Mouse (Mus musculus): ENCODE data around the gene Mthfr. TPM values are rescaled to one million over a fixed set of nuclear protein-coding genes. Genes with fewer than 3 reads are reported as not detected.

The Mthfr gene
- total RNA-seq, 2 experiments from 2014 or later: 25.6 to 26.4 TPM

DNA sequence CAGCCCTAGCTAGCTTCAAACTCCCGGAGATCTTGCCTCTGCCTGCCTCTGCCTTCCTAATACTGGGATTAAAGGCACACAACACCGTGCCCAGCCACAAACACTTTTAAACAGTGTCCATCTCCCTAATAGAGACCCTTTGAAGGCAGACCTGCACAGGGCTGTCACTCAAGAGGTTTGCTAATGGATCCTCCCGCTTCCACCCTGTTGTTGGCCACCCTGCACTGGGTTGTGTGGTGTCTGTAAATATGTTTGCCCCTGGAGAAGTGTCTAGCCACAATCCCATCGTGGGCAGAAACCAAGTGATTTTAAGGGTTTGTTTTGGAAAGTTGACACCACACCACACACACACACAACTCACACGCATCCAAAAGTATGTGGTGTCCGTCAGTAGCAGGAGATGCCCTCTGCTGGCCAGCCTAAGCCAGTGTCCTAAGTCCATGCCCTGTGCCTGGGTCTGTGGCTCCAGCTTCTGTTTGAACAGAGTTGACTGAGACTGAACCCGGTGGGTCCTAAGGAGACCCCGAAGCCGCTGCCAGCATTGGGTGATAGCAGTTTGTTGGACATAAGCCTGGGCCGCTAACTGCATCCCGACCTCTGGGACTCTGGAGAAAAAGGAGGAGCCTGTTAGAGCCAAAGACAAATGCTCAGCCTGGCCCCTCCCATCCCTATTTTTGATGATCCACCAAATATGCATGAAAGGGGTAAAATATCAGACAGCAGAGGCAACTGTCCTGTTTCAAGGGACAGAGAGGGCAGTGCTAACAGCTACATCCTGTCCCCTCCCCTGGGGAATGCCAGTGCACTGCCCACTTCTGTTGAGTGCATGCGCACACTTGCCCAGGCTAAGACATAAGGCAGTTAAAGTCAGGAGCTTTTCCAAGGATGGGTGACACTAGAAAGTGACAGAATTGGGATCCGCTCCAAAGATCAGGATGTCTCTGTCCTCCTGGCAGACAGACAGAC lies 21.5 kb downstream of the Mthfr start:
- DNase-seq (ENCODE audit: low spot score in 2 of 2): no peak

GRCm38 (mm10) chr4:148061086-148061480 lies 22.2 kb downstream of the Mthfr start:
- DNase-seq (ENCODE audit: low spot score in 2 of 2): no peak

DNA sequence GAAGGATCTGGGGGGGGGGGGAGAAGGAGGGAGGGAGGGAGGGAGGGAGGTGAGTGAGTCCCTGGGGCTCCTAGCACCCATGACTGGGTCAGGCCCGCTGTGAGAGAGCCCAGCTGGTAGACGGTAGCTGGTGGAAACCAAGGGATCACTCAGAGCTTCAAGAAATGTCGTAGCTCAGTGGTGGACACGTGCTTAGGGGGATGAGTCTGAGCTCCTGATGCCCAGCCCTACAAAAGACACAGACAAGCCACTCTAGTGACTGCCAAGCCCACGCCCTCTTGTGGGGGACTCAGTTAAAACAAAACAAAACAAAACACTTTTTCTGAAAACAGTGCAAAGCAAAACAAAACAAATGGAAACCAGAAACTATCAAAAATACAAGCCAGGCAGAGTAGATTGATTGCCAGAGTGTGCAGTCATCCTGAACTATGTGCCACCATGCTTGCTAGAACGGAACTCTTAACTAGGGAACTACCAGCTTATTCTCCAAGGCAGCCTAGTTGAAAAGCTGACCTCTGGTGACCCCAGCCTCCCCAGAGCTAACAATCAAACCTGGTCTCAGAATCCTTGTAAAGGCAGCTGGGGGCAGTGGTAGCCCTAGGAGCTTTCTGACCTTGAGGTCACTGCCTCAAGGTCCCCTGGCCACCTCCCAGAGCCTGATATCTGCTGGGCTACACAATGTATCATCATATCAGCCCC lies 27.0 kb downstream of the Mthfr start:
- no peak for DNase-seq (ENCODE audit: low spot score in 2 of 2)

DNA sequence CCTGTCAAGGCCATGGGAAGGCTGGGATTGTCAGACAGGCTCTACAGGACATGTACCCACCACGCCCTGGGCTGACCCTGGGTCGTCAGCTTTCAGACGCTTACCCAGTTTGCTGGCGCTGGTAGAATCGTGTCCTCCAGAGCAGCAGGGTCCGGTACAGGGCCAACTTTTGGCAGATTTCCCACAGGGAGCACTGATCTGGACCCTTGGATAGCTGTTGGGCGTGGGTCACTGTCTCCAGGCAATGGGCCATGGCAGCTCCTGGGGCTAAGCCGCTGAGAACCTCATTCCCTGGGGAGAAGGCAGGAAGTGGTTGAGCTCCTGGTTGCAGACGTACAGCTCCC lies 27.5 kb downstream of the Mthfr start:
- no peak for DNase-seq (ENCODE audit: low spot score in 2 of 2)

DNA sequence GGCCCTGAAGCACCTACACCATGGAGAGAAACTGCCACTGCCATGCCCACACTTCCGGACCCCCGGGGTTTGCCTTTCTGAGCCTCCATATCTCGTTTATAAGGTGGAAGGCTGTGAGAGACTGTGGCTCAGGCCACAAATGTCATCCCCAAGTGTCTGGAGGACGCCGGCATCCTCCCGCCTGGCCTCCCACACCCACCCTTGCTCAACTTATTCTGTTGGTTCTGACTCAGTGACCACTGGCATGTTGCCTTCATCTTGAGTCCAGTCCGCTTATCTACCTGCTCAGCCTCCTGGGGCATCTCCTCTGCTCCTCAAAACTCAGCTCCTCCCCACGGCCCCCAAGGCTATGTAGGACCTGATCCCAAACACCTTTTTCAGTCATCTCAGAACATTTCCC lies 28.5 kb downstream of the Mthfr start:
- no peak for DNase-seq (ENCODE audit: low spot score in 2 of 2)

DNA sequence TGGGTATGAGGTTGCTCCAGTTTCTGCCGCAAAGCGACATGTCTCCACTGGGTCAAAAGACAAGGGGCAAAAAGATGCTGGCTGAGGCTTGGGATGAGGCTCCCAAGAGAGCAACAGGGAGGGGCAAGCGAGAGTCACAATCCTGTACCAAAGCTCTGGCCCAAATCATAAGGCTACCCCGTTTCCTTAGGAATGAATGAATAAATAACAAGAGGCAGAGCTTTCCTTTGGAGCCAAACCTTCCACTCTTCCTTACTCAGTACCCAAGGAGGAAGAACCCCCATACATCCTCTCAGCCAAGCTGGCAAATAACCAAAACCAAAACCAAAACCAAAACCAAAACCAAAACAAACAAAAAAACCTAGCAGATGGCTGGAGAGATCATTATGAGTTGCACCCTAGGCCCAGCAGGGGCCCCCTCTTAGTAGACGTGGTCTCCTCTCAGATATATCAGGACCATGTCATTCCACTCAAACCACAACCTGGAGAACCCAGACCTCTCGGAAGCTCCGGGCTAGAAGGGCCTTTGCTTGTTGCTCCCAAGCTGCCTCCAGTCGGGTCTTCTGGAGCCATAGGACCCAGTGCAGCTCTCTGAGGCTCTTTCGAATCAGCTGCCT lies 30.8 kb downstream of the Mthfr start:
- no peak for DNase-seq (ENCODE audit: low spot score in 2 of 2)

- no peak for DNase-seq (ENCODE audit: low spot score in 2 of 2)
Observed at GRCm38 (mm10) chr4:148071508-148071907, 32.6 kb downstream of the Mthfr start.

GRCm38 (mm10) chr4:148074521-148075189 lies 35.8 kb downstream of the Mthfr start:
- no peak for DNase-seq (ENCODE audit: low spot score in 2 of 2)

DNA sequence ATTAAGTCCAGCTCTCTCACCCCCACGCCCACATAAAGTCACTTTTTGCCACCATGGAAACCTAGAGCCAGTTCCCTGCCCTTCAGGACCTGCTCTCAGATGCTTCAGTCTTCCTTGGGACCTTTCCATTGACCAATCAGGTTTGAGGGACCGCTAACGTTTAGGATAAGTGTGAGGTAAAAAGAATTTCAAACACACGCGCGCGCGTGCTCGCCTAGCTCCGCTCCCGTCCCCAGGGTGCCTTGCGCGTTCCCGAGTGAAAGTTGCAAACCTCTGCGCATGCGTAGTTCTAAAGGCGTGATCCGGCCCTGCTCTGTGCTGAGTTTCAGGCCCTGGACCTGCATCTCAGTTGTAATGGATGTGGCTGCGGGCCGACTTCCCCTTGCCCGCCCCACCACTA lies 36.4 kb downstream of the Mthfr start:
- DNase-seq (ENCODE audit: low spot score in 2 of 2): peak; percentile 56 to 68

DNA sequence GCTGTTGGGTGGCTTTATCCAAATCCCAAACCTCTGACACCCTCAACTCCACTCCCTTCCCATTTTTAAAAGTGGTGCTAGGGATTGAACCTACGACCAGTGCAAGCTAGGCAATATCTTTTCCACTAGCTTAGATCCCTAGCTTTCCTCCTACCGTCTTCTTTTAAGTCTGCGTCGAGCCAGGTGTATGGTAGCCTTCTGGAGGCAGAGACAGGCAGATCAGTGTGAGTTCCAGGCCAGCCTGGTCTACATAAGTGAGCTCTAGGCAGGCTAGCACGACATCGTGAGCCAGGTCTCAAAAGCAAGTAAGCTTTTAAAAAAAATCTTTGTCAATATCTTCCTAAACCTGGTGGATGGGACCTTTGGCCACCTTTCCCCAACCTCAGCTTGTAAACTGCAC lies 37.0 kb downstream of the Mthfr start:
- DNase-seq (ENCODE audit: low spot score in 2 of 2): no peak

DNA sequence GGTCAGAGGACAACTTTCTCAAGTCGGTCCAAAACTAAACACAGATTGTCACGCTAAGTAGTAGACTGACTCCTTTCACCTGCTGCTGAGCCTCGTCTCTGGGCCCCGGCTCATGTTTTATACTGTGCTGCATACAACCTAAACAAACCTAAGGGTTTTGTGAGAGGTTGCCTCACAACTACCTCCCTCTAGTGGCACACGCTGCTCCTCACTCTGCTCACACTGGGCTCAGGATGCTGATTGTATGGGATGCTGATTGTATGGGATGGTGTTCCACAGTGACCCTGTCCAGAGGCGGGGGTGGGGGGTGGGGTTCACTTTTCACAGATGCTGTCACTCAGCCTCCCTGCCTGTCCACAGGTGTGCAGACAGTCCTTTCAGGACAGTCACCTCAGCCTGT lies 40.3 kb downstream of the Mthfr start:
- DNase-seq (ENCODE audit: low spot score in 2 of 2): no peak

DNA sequence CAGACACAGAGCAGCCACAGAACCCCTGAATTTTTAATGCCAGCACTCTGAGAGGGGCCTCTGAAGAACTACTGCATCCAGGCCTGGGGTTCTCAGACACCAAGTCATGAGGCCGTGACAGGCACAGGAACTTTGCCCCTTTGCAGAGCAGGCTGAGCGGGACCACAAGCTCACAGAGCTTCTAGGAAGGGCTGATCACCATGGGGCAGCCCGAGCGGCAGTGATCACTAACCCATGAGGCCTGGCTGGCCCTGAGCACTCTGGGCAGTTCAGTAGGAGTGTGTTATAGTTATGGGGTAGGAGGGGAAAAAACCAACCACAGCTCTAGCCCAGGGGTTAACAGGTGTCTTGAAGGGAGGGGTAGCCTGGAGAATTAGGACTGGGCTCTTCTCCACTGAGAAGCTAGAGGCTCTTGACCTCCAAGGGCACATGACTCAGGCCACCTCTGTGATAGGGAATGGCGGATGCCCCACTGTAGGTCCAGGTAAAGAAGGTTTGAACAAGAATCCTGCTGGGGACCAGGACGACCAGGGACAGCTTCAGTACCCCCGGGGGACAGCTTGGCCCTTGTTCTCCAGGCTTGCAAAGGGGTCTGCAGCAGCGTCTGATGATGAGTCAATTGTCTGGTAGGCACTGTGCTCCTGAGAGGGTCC lies 41.2 kb downstream of the Mthfr start:
- no peak for DNase-seq (ENCODE audit: low spot score in 2 of 2)

- peak in 1 of 2 experiments; percentile 55 for DNase-seq (ENCODE audit: low spot score in 2 of 2)
Observed at GRCm38 (mm10) chr4:148080597-148080973, 41.7 kb downstream of the Mthfr start.

- DNase-seq (ENCODE audit: low spot score in 2 of 2): no peak
Observed at GRCm38 (mm10) chr4:148081201-148081600, 42.3 kb downstream of the Mthfr start.

DNA sequence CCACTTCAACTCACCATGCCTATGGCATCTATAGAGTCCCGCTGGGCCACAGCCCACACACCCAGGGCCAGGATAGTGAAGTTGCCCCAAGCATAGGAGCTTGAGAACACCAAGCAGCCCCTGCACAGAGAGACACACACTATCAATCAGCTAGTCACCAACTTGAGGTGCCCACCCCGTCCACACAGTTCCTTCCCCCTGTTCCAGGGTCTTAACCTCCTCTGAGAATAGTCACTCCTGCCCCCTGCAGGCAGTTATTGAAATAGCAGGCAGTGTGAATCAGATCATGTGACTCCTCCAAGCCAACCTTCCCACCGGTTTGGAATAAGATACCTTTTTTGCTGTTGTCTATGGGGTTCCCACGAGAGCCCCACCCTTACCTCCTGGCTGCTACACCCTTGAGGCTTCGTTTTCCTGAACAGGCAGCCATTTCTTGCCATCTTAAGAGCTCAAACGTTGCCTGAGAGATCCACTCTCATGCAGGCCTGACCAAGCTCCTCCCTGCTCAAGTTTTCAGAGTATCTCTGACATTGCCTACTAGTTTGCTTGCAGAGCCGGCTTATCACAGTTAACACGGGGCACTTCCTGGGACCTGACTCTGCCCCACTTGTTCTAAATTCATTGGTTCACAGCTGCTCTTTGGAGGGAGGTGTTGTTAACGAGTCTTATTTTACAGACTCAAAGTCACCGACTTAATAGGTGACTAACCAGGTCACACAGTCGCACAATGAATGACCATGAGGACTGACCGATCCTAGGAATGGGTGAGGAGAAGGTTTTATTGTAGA lies 43.6 kb downstream of the Mthfr start:
- peak; percentile 57 to 64 for DNase-seq (ENCODE audit: low spot score in 2 of 2)

GRCm38 (mm10) chr4:148083176-148083899 lies 44.5 kb downstream of the Mthfr start:
- no peak for DNase-seq (ENCODE audit: low spot score in 2 of 2)

DNA sequence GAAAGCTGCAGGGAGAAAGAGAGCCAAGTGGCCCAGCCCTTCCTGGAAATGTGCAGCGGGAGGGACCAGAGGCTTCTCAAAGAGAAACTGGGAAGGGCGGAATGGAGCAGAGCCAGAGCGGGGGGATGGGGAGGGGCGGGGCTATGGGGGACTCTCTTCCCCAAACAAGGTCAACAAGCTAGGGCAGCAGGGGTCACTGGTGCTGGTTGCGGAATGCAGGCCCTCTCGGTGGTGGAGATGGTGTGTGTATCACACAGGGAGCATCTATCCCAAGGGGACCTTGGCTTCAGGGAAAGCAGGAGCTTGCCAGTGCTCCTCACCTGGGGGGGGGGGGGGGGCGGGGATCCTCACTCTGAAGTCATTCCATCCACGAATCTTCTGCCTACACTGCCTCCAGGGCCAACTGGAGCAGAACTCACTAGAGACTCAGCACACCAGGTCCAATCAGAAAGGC lies 45.4 kb downstream of the Mthfr start:
- DNase-seq (ENCODE audit: low spot score in 2 of 2): no peak

DNA sequence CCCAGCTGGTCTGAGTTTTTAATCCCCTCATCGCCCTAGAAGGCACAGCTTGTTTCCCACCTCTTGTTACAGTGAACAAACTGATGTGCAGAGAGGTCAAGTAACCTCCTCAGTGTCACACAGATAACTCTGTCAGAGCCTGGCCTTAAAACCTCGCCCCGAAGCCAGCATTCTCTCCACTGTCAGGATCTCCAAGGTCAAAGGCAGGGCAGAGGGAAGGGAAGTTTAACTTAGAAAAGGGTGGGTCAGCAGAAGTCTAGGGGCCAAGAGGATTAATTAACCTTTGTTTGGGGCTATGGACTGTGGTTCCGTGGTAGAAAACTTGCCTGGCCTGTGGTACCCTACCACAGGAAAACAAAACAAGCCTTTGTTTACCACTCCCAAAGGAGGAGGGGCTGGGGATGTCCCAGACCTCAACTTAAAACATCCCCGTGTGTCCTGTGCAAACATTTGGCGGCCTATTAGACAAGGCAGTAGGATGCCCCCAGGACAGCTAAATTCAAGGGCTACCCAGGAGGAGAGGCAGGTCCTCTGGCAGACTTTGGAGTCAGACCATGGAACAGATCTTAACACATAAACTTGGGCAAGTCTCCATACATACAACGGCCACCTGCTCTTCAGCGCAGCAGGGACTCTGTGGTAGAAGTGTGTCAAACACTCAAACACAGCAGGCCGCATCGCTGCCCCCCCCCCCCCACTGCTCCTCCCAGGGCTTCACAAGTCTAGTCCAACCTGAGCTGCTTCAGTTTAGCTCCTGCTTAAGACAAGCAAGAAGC lies 46.4 kb downstream of the Mthfr start:
- no peak for DNase-seq (ENCODE audit: low spot score in 2 of 2)

- no peak for DNase-seq (ENCODE audit: low spot score in 2 of 2)
Observed at GRCm38 (mm10) chr4:148085907-148086305, 47.0 kb downstream of the Mthfr start.
